Mouse (Mus musculus) frontal cortex, adult 2 months (tissue): ENCODE results near the gene Pacsin2. TPM values are rescaled to one million over a fixed set of nuclear protein-coding genes. Genes with fewer than 3 reads are reported as not detected.
"Not testable (repeated sequence)": the region's sequence is repeated elsewhere in the genome, so short reads cannot be mapped to it uniquely, and the experiment has no call there.

ENCODE experiments used
- DNase-seq, 2 experiments: peaks; one replicate each; pipeline ENCODE4 v3.0.0; 2022; ENCODE audit warnings: low spot score in 1 of 2; ENCODE audit errors: extremely low spot score in 1 of 2
- polyA plus RNA-seq: library from polyadenylated mRNA; depleted of rRNA; stranded (reverse); fragments of >200 nt; gene quantifications from 2 replicates; pipeline ENCODE4 v1.2.3, GENCODE M21; 2012

Pacsin2 gene
- polyA plus RNA-seq, 1 experiment: 243 TPM

GRCm38 (mm10) chr15:83427294-83428163, 36.9 kb downstream of the Pacsin2 start:
- no peak for DNase-seq

DNA sequence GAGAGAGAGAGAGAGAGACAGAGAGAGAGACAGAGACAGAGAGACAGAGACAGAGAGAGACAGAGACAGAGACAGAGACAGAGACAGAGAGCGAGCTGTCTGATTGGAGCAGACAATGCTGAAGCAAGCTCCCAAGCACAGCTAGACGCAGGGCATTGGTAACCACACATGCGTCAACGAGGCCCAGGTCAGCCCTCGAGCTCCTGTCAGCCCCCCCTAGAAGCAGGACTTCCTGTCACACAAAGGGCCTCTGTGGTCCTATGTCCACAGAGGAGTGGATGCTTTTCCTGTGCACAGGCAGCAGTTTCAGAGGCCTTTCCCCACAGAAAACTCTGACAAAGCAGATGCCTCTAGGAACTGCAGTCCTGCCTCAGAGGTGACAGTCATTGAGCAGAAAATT, 38.6 kb downstream of the Pacsin2 start:
- DNase-seq: no peak

- DNase-seq: no peak
Observed at GRCm38 (mm10) chr15:83425277-83425676, 39.1 kb downstream of the Pacsin2 start.

DNA sequence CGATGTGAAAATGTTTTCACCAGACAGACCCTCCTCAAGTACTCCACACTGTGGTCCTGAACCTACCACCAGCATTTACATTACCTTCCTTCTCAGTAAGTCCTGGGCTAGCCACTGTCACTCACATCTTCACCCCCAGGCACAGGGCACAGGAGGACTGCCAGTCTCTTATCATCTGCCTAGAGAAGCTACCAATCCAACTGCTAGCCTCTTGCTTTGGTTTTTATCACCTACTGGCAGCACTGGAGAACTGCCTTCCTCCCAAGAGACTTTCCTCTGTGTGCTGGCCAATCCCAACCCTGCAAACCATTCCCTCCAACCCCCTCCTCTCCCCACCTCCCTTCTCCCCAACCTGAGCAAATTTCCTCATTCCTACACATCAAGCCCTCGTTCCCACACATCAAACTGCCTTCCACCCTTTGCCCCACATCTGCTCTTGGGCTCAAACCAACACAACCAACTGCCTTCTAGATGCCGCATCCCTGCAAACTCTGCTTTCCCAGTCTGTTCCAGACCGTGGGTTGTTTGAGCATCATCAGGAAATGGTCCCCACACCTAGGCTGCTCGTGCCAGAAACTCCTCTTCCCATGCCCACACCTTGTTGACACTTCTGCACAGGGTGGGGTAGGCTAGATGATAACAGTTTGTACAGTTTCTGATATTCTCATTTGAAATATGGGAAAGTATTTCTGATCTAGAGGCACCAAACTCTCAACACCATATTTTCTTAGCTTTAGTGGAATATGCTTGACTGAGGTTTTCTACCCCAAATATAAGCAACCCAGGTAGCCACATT, 40.6 kb downstream of the Pacsin2 start:
- no peak for DNase-seq

- DNase-seq: no peak
Observed at GRCm38 (mm10) chr15:83422299-83422981, 42.0 kb downstream of the Pacsin2 start.

DNA sequence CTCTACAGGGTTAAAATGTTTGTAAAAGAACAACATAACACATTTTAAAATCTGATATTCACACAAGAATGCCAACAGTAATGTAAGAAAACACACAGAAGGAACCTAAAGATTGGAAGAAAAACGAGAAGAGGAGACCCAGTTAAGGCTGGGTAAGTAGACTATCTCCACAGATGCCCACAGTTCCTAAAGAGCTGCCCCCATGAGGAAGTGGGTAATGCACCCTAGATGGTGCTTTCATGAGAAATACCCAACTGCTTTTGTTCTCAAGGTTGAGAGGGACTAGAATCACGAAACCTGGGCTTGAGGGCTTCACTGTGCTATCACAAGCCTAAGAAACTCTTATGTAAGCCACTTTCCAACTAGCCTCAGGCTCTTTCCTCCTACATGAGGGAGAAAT, 44.8 kb downstream of the Pacsin2 start:
- no peak for DNase-seq

GRCm38 (mm10) chr15:83418685-83419084, 45.7 kb downstream of the Pacsin2 start:
- no peak for DNase-seq

GRCm38 (mm10) chr15:83417916-83418315, 46.5 kb downstream of the Pacsin2 start:
- no peak for DNase-seq

DNA sequence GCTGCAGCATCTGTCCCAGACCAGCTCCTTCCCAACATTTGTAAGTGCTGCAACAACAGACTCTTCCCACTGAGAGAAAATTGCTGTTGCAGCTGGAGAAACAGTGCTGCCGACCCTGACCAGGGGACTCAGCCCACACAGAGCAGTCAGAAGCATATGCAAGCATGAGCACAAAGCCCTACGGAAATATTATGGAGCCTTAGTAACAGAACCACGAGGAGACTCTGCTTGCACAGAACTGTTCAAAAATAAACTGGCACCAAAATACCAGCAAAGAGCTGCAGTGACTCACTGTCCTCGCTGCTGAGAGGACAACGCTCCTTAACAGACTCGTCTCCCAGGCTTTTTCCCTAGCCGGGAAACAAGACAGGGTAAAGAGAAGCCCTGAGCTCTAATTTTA, 47.0 kb downstream of the Pacsin2 start:
- peak; percentile 73 to 83 for DNase-seq

- DNase-seq: no peak
Observed at GRCm38 (mm10) chr15:83415391-83415790, 49.0 kb downstream of the Pacsin2 start.

DNA sequence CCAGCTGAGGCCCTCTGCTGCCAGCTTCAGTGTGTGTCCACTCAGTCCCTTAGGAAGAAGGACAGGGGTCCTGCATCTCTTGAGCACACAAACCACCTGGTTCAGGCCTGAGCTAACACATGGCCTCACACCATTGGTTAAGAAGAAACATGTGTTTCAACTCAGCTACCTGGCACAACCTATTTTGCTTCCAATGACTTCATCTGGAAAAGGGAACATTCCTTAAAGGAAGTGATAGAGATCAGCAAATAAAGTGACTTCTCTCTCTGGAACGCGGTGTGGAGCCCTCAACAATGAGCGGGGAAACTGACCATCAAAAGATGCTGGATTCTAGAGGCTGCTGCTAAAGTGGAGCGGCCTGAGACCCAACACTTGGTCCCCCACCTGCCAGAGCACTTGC, 52.8 kb downstream of the Pacsin2 start:
- DNase-seq: no peak

DNA sequence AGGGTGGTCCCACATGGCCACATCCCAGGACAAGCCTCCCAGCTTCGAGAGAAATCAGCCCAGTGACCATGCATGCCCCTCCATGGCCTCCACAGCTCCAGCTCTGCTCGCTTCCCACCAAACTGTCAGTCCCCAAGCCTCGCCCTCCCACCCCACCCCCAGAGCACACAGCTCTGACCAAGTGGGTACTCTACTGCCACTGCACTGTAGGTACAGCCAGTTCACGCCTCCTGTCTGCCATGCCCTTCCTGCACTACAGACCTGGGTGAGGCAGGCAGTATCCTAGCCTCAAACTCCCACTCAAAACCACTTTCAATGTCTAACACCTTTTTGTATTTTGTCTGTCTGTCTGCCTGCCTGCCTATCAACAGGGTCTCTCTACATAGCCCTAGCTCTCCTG, 53.7 kb downstream of the Pacsin2 start:
- DNase-seq: no peak

DNA sequence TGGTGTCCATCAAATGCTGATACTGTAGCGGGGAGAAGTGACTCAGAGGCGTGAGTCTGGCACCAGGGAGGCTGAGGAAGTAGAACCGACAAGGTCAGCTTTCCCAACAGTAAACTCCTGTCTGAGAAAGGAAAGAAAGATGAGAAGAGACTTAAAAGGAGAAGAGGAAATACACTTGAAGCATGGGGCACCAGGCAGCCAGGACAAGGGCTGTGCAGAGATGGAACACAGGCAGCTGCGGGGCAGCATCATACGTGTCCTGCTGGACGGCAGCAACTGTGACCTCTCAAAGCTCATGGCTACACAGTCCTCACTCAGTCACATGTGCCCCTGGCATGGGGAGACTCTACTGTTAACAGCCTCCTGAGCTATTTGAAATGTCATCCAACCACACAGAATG, 54.1 kb downstream of the Pacsin2 start:
- no peak for DNase-seq

- no peak for DNase-seq
Observed at GRCm38 (mm10) chr15:83408692-83409442, 55.5 kb downstream of the Pacsin2 start.

DNA sequence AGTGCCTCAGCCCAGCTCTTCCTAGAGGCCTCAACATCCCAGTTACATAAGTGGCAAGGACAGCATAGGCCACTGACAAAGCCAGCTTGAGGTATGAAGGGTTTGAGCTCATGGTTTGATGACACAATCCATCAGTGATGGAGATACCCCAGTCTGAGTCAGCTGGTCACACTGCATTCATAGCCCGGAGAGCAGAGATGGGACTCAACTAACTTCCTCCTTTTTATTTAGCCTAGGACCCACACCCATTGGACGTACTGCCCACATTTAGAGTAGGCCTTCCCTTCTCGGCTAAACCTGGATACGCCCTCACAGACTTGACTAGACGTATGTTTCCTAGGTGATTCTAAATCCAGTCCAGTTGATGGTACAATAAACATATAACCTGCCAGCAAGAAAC, 56.2 kb downstream of the Pacsin2 start:
- DNase-seq: no peak

- no peak for DNase-seq
Observed at GRCm38 (mm10) chr15:83407502-83407901, 56.9 kb downstream of the Pacsin2 start.

DNA sequence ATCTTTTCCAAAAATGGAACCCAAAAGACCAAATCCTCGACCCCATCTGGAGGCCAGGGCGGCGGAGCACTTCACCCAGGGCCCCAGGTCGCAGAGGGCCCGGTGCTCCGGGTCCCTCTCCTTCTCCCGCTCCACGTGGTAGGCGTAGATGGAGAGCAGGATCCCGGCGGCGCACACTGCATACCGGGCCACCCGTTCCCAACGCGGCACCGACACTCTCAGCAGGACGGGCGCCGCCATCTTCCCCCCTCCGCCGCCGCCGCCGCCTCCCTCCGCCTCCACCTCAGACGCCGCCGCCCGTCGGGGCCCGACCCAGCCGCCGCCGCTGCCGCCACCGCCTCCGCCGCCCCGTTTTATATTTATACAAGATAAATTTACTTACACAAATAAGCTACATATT, 58.5 kb downstream of the Pacsin2 start:
- not testable (repeated sequence) for DNase-seq

GRCm38 (mm10) chr15:83404008-83404407, 60.4 kb downstream of the Pacsin2 start:
- DNase-seq: no peak

GRCm38 (mm10) chr15:83403016-83403415, 61.4 kb downstream of the Pacsin2 start:
- no peak for DNase-seq

DNA sequence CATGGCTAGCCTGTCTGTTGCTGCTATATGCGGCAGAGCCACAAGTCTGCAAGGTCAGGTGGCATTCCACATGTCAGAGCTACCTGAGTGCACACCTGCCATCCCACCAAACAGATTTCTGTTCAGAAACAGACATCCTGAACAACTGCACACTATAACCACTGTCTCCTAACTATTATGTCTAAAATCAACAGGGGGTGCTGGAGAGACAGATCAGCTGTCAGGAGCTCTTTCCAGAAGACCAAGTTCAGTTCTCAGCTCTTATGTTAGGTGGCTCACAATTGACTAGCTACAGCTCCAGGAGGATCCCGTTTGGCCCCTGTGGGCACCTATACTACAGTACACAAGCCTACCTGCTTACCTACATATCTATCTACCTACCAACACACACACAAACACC, 71.7 kb downstream of the Pacsin2 start:
- DNase-seq: no peak
